Mouse (Mus musculus) brain, embryonic 18.5 days (tissue): ENCODE results near the gene Prnd.

Experiments
- DNase-seq: peaks from one replicate; pipeline ENCODE4 v3.0.0-alpha.2; 2012; ENCODE audit warnings: low read depth, low spot score

Prnd gene

GRCm38 (mm10) chr2:131950598-131951095 lies at the start of gene Prnd:
Gene Prnd (plus strand): TSS chr2:131950861.
- no peak for DNase-seq

GRCm38 (mm10) chr2:131902423-131902822 lies 48.2 kb upstream of the Prnd start:
- no peak for DNase-seq

GRCm38 (mm10) chr2:131902867-131903266 lies 47.8 kb upstream of the Prnd start:
- no peak for DNase-seq

- no peak for DNase-seq
These were observed 45.6 kb upstream of the Prnd start for GRCm38 (mm10) chr2:131905025-131905424.

- no peak for DNase-seq
These were observed 44.9 kb upstream of the Prnd start for GRCm38 (mm10) chr2:131905776-131906175.

- no peak for DNase-seq
These were observed 44.4 kb upstream of the Prnd start for GRCm38 (mm10) chr2:131906266-131906665.

GRCm38 (mm10) chr2:131906846-131907245 lies 43.8 kb upstream of the Prnd start:
- no peak for DNase-seq

- no peak for DNase-seq
These were observed 43.4 kb upstream of the Prnd start for GRCm38 (mm10) chr2:131907311-131907710.

GRCm38 (mm10) chr2:131908351-131908861 lies 42.3 kb upstream of the Prnd start:
- no peak for DNase-seq

GRCm38 (mm10) chr2:131908906-131909305 lies 41.8 kb upstream of the Prnd start:
- no peak for DNase-seq

GRCm38 (mm10) chr2:131909683-131910572 lies 40.7 kb upstream of the Prnd start, which contains the start of the genes Prnp and Prn:
Gene Prnp (plus strand): TSS chr2:131909928.
Gene Prn (plus strand): TSS chr2:131909957.
- DNase-seq = peak; percentile 86

- DNase-seq = no peak
These were observed 39.8 kb upstream of the Prnd start for GRCm38 (mm10) chr2:131910847-131911246.

- no peak for DNase-seq
These were observed 39.3 kb upstream of the Prnd start for GRCm38 (mm10) chr2:131911341-131911740.

GRCm38 (mm10) chr2:131912526-131913258 lies 38.0 kb upstream of the Prnd start:
- DNase-seq = no peak

GRCm38 (mm10) chr2:131932275-131932902 lies 18.3 kb upstream of the Prnd start:
- no peak for DNase-seq

- no peak for DNase-seq
These were observed 17.6 kb upstream of the Prnd start for GRCm38 (mm10) chr2:131933013-131933412.

GRCm38 (mm10) chr2:131933598-131933997 lies 17.1 kb upstream of the Prnd start:
- no peak for DNase-seq

- DNase-seq = no peak
These were observed 16.4 kb upstream of the Prnd start for GRCm38 (mm10) chr2:131934243-131934642.

- no peak for DNase-seq
These were observed 15.1 kb upstream of the Prnd start for GRCm38 (mm10) chr2:131935390-131936105.

GRCm38 (mm10) chr2:131936410-131936809 lies 14.3 kb upstream of the Prnd start:
- no peak for DNase-seq
